Mouse (Mus musculus) cerebellum, adult 2 months (tissue): ENCODE results near the gene Tnr. TPM values are rescaled to one million over a fixed set of nuclear protein-coding genes. Genes with fewer than 3 reads are reported as not detected.

ENCODE experiments used
- DNase-seq, 2 experiments: peaks; one replicate each; pipeline ENCODE4 v3.0.0; 2021
- H3K27ac ChIP-seq: fragments of 200-500 bp; 2 replicates; pipeline ENCODE4 v1.5.1; 2012; ENCODE audit warnings: low read length, control low read depth, inconsistent platforms; ENCODE audit not compliant: insufficient read depth
- H3K27me3 ChIP-seq: fragments of 200-500 bp; 2 replicates; pipeline ENCODE4 v1.6.1; 2012; ENCODE audit warnings: inconsistent platforms, mild to moderate bottlenecking, low read length, moderate library complexity; ENCODE audit not compliant: control insufficient read depth, insufficient read depth
- H3K4me1 ChIP-seq: fragments of 200-500 bp; 2 replicates; pipeline ENCODE4 v1.6.1; 2011; ENCODE audit warnings: low read length; ENCODE audit not compliant: control insufficient read depth, insufficient read depth
- H3K4me3 ChIP-seq: fragments of 200-500 bp; replicated peaks from 2 replicates; pipeline ENCODE3; 2011; ENCODE audit warnings: mild to moderate bottlenecking, low read depth, low read length, control low read depth; ENCODE audit not compliant: insufficient read depth
- CTCF ChIP-seq: fragments of 200-500 bp; IDR thresholded peaks from 2 replicates; pipeline ENCODE4 v1.5.1; 2011; ENCODE audit warnings: low read depth, mild to moderate bottlenecking, control low read depth, low read length, moderate library complexity, borderline replicate concordance; ENCODE audit not compliant: insufficient read depth
- POLR2A ChIP-seq: fragments of 200-500 bp; IDR thresholded peaks from 2 replicates; pipeline ENCODE4 v1.6.1; 2011; ENCODE audit warnings: low read length, control low read depth, borderline replicate concordance; ENCODE audit not compliant: insufficient read depth
- WGBS: fragments of 180-500 bp; shearing (Covaris S2); methylation state at CpG from one replicate; pipeline ENCODE4 v1.1.7; 2018; 5-methylcytosine and 5-hydroxymethylcytosine counted together
- polyA plus RNA-seq: library from polyadenylated mRNA; depleted of rRNA; stranded (reverse); fragments of >200 nt; gene quantifications from 2 replicates; pipeline ENCODE4 v1.2.3, GENCODE M21; 2012

Gene Tnr
- polyA plus RNA-seq, 1 experiment, result 22.7 TPM

DNA sequence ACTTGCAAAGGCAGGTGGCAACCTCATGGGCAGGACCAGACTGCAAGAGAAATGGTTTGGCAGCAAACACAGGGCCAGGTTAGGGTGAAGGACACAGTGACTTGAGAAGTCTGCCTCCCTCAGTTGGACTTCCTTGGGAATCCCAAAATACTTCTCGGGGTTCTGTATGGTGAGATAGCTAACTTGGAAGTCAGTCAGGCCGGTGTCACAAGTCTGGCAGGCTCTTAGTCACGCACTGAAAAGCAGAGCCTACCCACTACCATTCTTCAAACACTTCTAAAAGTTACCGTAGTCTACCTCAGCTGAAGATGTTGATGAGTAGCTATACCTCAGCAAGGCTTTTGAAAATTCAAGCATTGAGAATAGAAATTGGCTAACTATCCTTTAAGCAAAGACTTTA lies 122.2 kb downstream of the Tnr start:
- 86% methylated on average over 4 of the region's 4 CpGs for WGBS
- no peak overlapping the region for H3K4me3 ChIP-seq
- DNase-seq, result no peak
- H3K27ac ChIP-seq, result no peak overlapping the region
- no peaks in the 10 kb centered on the region for H3K27me3 ChIP-seq
- TF ChIP-seq POLR2A (no peak), CTCF (no peak)
- peaks cover 8% of the 10 kb centered on the region; the same call in 1 of the 2 replicates for H3K4me1 ChIP-seq

DNA sequence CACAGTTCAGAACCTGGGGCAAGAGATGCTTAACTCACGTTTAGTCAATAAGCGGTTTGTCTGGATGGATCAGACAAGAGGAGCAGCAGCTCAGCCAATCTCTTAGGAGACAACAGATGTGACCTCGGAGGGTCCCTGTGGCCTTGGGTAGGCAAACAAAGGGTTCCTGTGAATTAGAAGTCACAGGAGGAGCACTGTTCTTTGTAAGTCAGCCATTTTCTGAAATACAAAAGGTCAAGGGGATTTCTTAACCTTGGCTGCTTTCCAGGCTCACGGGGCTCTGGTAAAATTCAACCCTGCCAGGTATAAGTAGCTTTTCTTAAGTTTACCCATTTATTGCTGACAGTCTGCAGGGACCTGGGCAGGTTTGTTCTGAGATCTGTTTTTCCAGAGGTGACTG lies 126.9 kb downstream of the Tnr start:
- DNase-seq, result no peak
- no peak overlapping the region for H3K27ac ChIP-seq
- no peaks in the 10 kb centered on the region; the same call in 1 of the 2 replicates for H3K27me3 ChIP-seq
- WGBS, result 76% methylated on average over 4 of the region's 4 CpGs
- H3K4me1 ChIP-seq, result peaks cover 24% of the 10 kb centered on the region; the same call in 1 of the 2 replicates
- H3K4me3 ChIP-seq, result no peak overlapping the region
- no peak for TF ChIP-seq POLR2A
- no peak for TF ChIP-seq CTCF

DNA sequence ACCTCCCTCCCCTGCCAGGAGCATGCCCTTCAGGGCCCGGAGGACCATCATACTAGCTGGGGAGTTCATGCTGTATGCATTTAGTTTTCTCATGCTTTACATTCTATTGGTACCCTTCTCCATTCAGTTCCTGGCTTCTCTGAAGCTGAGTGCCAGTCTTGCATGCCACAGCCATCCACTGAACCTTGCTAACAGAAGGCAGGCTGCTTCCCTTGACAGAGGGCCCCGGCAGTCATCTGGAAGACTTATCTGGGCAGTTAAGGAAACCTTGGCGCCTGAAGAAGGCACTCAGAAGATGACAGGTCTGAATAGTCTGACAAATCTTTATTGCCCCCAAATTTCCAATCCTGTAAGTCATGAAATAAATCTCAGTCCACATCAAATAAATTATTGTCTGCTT lies 131.7 kb downstream of the Tnr start:
- Histone ChIP-seq H3K27me3 (no peaks in the 10 kb centered on the region; the same call in 1 of the 2 replicates), H3K27ac (no peak overlapping the region), H3K4me3 (no peak overlapping the region), H3K4me1 (peaks cover 16% of the 10 kb centered on the region; the same call in 1 of the 2 replicates)
- no peak for DNase-seq
- TF ChIP-seq CTCF (no peak), POLR2A (no peak)
- 76% methylated on average over 3 of the region's 3 CpGs for WGBS

DNA sequence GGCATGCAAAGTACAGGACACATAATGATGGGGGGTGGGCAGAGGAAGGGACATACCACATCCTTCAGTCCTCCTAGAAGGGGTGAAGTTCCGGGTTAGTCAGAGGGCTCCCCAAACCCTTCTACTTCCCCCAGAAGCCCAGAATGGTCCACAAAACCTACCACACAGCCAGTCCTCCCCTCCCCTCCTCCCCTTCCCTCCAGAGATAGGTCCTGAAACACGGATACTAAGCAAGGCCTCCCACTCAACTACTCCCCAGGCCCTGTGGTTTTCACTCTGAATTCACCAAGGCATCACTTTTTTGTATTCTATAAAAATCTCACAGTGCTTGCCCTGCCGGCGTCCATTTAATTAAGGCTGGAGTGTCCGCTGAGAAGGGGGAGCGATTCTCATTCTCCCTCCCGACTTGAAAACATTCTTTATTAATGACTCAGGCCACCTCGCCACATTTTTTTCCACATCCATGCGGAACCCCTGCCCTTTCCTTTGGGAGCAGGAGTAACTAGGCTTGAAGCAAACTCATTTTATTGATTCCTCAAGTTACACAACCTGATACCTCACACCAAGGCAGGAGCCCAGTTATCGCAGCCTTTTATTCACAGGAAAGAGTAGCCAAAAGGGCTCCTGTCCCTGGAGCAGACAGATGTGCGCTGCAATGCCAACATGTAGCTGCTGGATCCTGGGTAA lies 134.4 kb downstream of the Tnr start:
- peaks cover 15% of the 10 kb centered on the region for H3K4me1 ChIP-seq
- H3K4me3 ChIP-seq, result no peak overlapping the region
- TF ChIP-seq CTCF (no peak), POLR2A (no peak)
- WGBS, result 72% methylated on average over 11 of the region's 11 CpGs
- no peaks in the 10 kb centered on the region; the same call in 1 of the 2 replicates for H3K27me3 ChIP-seq
- no peak for DNase-seq
- no peak overlapping the region for H3K27ac ChIP-seq

DNA sequence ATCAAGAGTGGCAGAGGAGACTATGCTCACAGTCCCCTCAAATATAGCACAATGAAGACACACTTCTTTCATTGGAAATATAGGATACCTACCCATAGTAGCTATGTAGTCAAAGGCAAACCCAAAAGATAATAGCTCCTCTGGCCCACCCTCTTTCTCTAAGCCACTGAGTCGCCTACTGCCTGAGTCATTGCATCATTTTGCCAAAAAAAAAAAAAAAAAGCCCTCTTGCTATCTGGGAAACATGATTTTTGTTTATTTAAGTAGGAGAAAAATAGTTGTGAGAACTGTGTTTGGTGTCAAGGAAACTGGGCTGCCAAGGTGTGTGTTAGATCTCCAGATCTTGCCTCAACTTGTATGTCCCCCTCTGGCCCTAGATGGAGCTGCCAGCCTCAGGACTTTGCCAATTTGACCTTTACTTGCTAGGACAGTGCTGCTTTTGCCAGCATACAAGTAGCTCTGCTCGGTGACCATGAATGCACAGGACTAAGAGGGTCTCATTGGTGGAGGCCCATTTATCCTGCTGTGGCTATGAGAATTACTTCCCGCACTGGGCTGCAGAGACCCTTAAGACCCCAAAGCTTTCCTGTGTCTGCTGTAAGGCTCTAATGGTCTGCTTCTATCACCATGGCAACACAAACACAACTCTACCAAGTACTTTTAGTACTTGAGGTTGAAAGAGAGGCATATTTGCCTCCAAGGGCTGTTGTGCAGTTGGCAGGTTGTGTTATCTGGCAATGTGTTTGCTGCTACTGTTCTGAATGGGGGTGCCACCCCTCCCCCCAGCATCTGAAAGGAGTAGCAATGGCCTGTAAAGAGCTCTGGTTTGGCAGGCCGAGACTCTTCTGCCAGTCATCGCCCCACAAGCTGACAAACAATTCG lies 137.3 kb downstream of the Tnr start:
- Histone ChIP-seq H3K27ac (no peak overlapping the region), H3K27me3 (no peaks in the 10 kb centered on the region), H3K4me3 (no peak overlapping the region), H3K4me1 (peaks cover 12% of the 10 kb centered on the region)
- 87% methylated on average over 6 of the region's 6 CpGs for WGBS
- no peak for TF ChIP-seq CTCF
- no peak for TF ChIP-seq POLR2A
- DNase-seq, result peak in 1 of 2 experiments; percentile 36

DNA sequence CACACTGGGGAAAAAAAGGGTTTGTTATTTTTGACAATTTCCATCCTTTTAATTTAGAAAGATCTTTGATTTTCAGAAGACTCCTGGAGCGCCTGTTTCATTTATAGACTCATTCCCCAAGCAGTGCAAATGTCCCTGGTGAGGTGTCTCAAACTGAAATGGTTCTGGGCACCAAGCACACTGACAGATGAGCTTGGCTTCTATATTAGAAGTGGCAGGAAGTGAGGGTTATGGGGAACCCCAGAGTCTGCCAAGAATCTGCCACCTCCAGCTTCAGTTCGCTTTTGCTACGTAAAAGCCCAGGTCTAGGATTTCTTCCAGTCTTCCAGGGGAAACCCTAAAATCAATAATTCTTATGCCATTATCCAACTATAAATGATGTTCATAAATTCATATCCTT lies 140.9 kb downstream of the Tnr start:
- Histone ChIP-seq H3K27me3 (no peaks in the 10 kb centered on the region), H3K4me1 (peaks cover 12% of the 10 kb centered on the region), H3K4me3 (no peak overlapping the region), H3K27ac (no peak overlapping the region)
- no peak for TF ChIP-seq CTCF
- TF ChIP-seq POLR2A, result no peak
- 16% methylated on average over 3 of the region's 3 CpGs for WGBS
- peak; percentile 67 to 88 for DNase-seq

DNA sequence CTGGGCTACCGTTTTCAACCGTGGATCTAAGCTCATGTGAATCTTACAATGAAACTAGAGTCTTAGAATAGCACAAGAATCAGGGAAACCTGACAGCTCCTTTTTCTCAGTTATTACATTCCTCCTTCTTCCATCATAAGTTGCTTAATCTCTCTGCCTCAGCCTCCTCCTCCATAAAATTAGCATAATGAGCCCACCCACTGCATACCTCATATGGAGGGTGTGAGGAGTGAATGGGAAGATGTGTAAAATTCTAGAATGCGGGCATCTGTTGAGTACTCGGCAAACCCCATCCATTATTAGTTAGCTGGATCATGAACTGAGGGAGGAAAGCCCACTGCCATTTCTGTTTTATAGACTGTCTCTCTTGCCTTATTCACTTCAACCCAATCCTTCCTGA lies 141.4 kb downstream of the Tnr start:
- no peaks in the 10 kb centered on the region for H3K27me3 ChIP-seq
- TF ChIP-seq POLR2A (no peak), CTCF (no peak)
- 39% methylated on average over 4 of the region's 4 CpGs for WGBS
- no peak overlapping the region for H3K27ac ChIP-seq
- no peak for DNase-seq
- peaks cover 12% of the 10 kb centered on the region for H3K4me1 ChIP-seq
- no peak overlapping the region for H3K4me3 ChIP-seq
